Comparison of ENCODE assay signal across 7 mouse cellular contexts in the genomic region with DNA sequence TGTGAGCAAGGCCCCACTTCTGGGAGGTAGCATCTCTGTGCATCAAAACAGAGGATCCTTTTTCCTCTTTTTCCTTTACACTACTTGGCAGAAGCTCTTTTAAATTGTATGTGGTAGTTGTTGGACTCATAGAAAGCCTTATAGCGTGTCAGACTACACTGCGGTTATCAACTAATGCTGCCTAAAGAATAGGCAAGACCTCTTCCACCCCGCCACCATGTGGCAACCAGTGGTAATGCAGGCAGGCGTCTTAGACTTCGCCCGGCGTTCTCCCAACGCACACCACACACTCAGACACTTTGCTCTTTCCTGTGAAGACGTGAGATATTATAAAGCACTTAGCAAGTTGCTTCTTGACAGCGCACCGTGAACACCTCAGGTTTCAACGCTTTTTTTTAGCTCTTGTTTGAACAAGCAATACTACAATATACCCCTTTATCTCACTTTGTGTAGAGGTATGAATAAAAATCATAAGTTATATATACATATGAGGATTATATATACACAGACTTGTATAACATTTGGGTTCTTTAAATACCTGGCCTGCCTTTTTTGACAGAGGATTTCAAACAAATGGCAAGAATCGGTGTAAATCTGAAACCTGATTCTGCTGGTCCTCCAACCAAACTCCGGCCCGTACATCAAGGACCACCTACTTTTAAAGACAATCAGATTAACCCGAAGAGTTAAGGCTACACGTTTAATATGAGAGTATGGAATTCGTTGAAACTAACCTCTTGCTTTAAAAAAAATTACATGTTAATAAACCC. TPM values are rescaled to one million over a fixed set of nuclear protein-coding genes. Genes with fewer than 3 reads are reported as not detected.
DNase-seq lines count a peak whose midpoint lies in the region; ATAC-seq and TF ChIP-seq lines count a peak whose summit lies in the region.

No protein-coding gene starts in this region.

- H3K36me3 ChIP-seq in limb, embryonic 13.5 days: no peaks in the 10 kb centered on the region
- no peaks in the 10 kb centered on the region for H3K36me3 ChIP-seq in midbrain, postnatal 0 days (ENCODE audit: insufficient read depth, low read length)

- H3K9ac ChIP-seq in limb, embryonic 13.5 days: no peak overlapping the region
- no peak overlapping the region for H3K9ac ChIP-seq in midbrain, postnatal 0 days (replicated peaks; ENCODE audit: low read length, poor library complexity, severe bottlenecking)

- intact Hi-C loops in gastrocnemius, postnatal 36 days (cut with DNase I): loop anchor here (1.0 to 10.0 kb wide), 5 partner anchors 51 to 371 kb away; no protein-coding TSS in a partner anchor

- no peak overlapping the region for H3K4me3 ChIP-seq in limb, embryonic 13.5 days
- H3K4me3 ChIP-seq in midbrain, postnatal 0 days (ENCODE audit: low read depth, low read length): no peak overlapping the region

- peak; percentile 84 for DNase-seq in adrenal gland, adult 2 months
- peak; percentile 96 for DNase-seq in embryo, embryonic 10.5 days (ENCODE audit: low spot score)
- DNase-seq in gastrocnemius, postnatal 36 days: peak; percentile 79 to 81
- DNase-seq in kidney, adult 18-20 months: peak; percentile 89
- DNase-seq in midbrain, postnatal 0 days (ENCODE audit: low spot score): peak; percentile 92
- peak; percentile 83 to 92 for DNase-seq in spleen, postnatal 10 days (ENCODE audit: low spot score in 2 of 2)

- ATAC-seq in limb, embryonic 13.5 days (ENCODE audit: low FRiP score, low read depth): peak; percentile 29; the same call in 1 of the 2 replicates
- ATAC-seq in midbrain, postnatal 0 days (ENCODE audit: low FRiP score): peak; percentile 60

- H3K4me2 ChIP-seq in limb, embryonic 13.5 days (replicated peaks): no peak overlapping the region; the same call in 1 of the 2 replicates
- H3K4me2 ChIP-seq in midbrain, postnatal 0 days (ENCODE audit: low read depth, low read length, poor library complexity, severe bottlenecking): no peak overlapping the region

- 10% methylated on average over 18 of the region's 18 CpGs for WGBS in limb, embryonic 13.5 days
- WGBS in midbrain, postnatal 0 days: 14% methylated on average over 18 of the region's 18 CpGs

- H3K27me3 ChIP-seq in limb, embryonic 13.5 days: peaks cover 34% of the 10 kb centered on the region
- peaks cover 12% of the 10 kb centered on the region for H3K27me3 ChIP-seq in midbrain, postnatal 0 days (ENCODE audit: insufficient read depth, low read length)

- H3K9me3 ChIP-seq in limb, embryonic 13.5 days: no peaks in the 10 kb centered on the region
- no peaks in the 10 kb centered on the region for H3K9me3 ChIP-seq in midbrain, postnatal 0 days (ENCODE audit: low read length)

- no peak overlapping the region for H3K27ac ChIP-seq in limb, embryonic 13.5 days
- no peak overlapping the region for H3K27ac ChIP-seq in midbrain, postnatal 0 days (ENCODE audit: low read depth, low read length)

- H3K4me1 ChIP-seq in limb, embryonic 13.5 days: peaks cover 3% of the 10 kb centered on the region; the same call in 1 of the 2 replicates
- H3K4me1 ChIP-seq in midbrain, postnatal 0 days (ENCODE audit: insufficient read depth, low read length): no peaks in the 10 kb centered on the region

- TF ChIP-seq CTCF in midbrain, postnatal 0 days (IDR thresholded peaks at IDR 0.05): peak; percentile 99

RNA-seq across cellular contexts. Expression of a gene that starts 23.5 kb away (rescaled TPM):
- under 1 TPM; 0.20 to 0.38 TPM for total RNA-seq in adrenal gland, adult 2 months (2021)
- 0.66 and 0.78 TPM in 2 replicates for polyA plus RNA-seq in adrenal gland, adult 2 months (2012; rRNA removed)
- not detected for total RNA-seq in gastrocnemius, postnatal 36 days (2021)
- polyA plus RNA-seq in limb, embryonic 13.5 days (2015; fragmentation: Nextera tagmentation; extraction: Ambion mirVana): 0.51 and 0.65 TPM in 2 replicates
- 0.14 TPM in 1 of 2 replicates, not detected in the other for total RNA-seq in midbrain, postnatal 0 days (2014; rRNA removed)
- 0.17 TPM in 1 of 2 replicates, not detected in the other for polyA plus RNA-seq in midbrain, postnatal 0 days (2015; fragmentation: Nextera tagmentation; extraction: Ambion mirVana)

RNA-seq across cellular contexts. Expression of a gene that starts 25.8 kb away (rescaled TPM):
- total RNA-seq in adrenal gland, adult 2 months (2021): under 1 TPM; 0.07 to 0.12 TPM
- polyA plus RNA-seq in adrenal gland, adult 2 months (2012; rRNA removed): 0.03 and 0.10 TPM in 2 replicates
- 10 to 100 TPM; 70.6 to 92.3 TPM for total RNA-seq in gastrocnemius, postnatal 36 days (2021)
- 6.1 and 6.4 TPM in 2 replicates for polyA plus RNA-seq in limb, embryonic 13.5 days (2015; fragmentation: Nextera tagmentation; extraction: Ambion mirVana)
- total RNA-seq in midbrain, postnatal 0 days (2014; rRNA removed): 0.71 and 1.2 TPM in 2 replicates
- 0.59 and 0.72 TPM in 2 replicates for polyA plus RNA-seq in midbrain, postnatal 0 days (2015; fragmentation: Nextera tagmentation; extraction: Ambion mirVana)

Comparison
In these comparisons a context has a peak if more than half of its experiments do, and no peak if none do; other contexts are left out.
1. RNA of a gene that starts 25.8 kb away (total RNA-seq): 70.6 to 92.3 TPM in gastrocnemius, postnatal 36 days; 0.71 to 1.2 TPM in midbrain, postnatal 0 days and 0.07 to 0.12 TPM in adrenal gland, adult 2 months; every median in the first group is over 10 times any median in the second.
2. Peak in every context shown above with its lines, with median percentiles within 50 percentile points of each other: DNase-seq.